Mouse (Mus musculus): Measurements from ENCODE around the gene Ppp1r1b.
"Not testable (repeated sequence)": the region's sequence is repeated elsewhere in the genome, so short reads cannot be mapped to it uniquely, and the experiment has no call there.

The Ppp1r1b gene

DNA sequence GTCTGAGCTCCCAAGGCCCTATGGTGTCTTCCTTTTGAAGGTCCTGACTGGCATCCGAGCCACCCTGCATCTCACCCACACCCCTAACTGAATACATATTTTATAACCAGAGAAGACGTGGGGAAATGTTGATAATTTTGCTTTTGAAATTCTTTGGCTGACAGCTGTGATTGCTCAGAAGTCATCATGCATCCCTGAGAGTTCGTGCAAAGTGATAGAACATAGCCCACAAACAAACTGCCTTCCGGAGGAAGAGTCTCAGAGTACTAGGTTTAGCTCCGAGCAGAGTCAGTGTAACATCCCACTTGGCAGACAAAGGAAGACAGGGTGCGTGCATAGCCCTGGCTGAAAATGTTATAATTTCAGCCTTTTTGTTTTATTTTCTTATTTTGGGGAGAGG, 25.0 kb downstream of the Ppp1r1b start:
- DNase-seq (ENCODE audit: low spot score) = no peak

DNA sequence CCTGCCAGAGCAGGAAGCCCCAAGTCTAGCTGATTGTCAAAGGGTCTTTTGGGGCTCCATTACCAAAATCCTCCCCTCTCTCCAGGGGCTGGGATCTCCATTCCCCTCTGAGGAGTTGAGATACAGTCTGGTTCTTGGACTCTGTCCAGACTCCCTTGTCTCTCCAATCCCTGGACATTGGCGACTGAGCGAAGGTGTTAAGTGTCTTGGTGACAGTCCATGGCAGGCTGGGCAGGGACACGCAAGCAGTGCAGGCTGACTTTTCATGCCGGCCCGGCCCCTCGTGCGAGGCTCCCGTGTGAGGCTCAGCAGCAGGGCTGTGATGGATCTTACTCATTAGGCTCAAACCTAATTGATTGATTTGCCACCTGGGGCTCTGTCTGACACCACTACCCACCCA, 26.1 kb downstream of the Ppp1r1b start:
- DNase-seq (ENCODE audit: low spot score) = no peak

DNA sequence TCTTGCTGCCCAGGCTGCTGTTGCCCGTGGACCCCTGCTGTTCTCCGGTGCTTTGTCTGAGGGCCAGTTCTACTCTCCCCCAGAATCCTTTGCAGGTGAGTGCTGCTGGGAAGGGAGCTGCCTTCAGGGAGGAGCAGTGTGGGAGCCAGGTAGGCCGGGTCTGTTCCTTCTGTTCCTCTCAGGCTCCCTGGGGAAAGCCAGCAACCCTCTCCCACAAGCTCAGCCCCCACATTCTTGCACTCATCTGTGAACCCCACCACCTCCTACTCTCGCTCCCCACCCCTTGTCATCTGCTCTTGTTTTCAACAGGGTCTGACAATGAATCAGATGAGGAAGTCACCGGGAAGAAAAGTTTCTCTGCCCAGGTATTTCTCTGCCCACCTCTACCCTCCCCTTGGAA, 28.6 kb downstream of the Ppp1r1b start:
- DNase-seq (ENCODE audit: low spot score) = no peak

DNA sequence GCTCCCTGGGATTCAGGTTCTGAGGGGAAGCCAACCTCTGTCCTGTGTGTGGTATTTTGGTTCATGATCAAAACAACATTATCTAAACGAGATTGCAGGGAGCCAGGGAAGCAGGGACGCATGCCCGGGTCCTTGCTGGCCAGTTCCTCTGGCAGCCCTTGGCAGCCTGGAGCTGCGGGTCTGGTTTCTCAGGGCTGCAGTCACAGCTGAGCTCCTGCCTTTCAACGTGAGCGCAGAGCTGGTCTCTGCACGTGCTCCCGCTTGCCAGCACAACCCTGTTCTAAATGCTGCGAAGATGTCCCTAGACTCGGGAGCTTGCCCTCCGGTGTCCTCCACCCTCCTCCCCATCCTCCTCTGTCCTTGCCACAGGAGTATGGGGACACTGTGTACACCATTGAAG, 29.6 kb downstream of the Ppp1r1b start:
- no peak for DNase-seq (ENCODE audit: low spot score)

DNA sequence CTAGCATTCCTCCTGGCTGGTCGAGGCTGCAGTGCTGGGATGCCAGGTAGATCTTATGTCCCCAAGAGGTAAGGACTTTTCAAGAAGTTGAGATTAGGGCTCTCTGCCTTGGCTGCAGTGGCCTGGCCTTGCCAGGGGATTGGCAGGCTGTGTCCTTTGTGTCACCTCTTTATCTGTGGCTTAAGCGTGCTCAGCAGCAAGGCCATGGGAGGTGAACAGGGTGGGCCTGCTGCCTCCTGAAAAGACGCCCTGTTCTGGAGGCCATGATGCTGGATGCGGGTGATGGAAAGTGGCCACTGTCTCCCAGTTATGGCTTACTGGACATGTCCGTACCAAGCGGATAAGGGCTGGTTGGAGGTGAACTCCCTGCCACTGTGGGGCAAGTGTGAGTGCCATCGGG, 31.2 kb downstream of the Ppp1r1b start:
- DNase-seq (ENCODE audit: low spot score) = no peak

DNA sequence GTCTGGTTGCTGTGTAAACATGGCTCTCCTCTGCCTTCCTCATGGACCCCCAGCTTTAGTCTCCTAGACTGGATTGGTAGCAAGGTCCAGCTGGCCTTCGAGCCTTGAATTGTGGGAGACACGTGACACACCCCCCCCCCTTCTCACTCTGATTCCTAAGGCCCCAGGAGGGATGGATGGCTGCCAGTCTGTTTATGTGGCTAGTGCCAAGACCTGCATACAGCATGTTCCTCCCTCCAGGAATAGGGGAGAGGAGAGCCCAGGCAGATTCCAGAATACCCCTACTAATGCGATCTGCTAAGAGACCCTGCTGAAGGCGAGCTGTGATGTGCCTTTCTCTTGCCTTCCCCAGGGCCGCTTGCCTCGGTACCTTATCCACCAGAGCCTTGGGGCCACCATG, 31.9 kb downstream of the Ppp1r1b start:
- no peak for DNase-seq (ENCODE audit: low spot score)

DNA sequence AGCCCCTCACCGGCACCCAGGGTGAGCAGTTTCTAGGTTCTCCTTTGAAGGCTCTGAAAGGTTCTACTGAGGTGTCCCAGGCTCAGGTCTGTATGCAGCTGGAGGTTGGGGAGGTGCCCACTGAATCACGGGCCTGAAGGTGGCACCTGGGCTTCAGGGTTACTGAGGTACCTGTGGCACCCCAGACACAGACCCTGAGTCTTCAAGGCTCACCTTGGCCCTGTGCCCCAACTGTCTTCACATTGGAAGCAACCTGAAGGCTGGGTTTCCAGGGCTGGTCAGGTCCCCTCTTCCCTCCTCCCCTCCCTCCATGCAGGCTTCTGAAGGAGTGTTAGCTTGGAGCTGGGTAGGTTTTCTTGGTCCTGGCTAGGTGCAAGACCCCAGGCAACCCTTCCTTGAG, 33.4 kb downstream of the Ppp1r1b start:
- no peak for DNase-seq (ENCODE audit: low spot score)

DNA sequence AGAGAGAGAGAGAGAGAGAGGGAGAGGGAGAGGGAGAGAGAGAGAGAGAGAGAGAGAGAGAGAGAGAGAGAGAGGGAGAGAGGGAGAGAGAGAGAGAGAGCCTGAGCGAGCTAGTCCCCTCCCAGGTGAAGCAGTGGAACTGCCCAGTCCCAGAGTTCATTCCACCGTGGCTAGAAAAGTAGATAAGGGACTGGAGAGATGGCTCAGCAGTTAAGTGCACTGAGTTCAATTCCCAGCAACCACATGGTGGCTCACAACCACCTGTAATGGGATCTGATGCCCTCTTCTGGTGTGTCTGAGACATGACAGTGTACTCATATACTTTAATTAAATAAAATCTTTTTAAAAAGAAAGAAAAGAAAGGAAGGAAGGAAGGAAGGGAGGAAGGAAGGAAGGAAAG, 34.2 kb downstream of the Ppp1r1b start:
- not testable (repeated sequence) for DNase-seq (ENCODE audit: low spot score)

DNA sequence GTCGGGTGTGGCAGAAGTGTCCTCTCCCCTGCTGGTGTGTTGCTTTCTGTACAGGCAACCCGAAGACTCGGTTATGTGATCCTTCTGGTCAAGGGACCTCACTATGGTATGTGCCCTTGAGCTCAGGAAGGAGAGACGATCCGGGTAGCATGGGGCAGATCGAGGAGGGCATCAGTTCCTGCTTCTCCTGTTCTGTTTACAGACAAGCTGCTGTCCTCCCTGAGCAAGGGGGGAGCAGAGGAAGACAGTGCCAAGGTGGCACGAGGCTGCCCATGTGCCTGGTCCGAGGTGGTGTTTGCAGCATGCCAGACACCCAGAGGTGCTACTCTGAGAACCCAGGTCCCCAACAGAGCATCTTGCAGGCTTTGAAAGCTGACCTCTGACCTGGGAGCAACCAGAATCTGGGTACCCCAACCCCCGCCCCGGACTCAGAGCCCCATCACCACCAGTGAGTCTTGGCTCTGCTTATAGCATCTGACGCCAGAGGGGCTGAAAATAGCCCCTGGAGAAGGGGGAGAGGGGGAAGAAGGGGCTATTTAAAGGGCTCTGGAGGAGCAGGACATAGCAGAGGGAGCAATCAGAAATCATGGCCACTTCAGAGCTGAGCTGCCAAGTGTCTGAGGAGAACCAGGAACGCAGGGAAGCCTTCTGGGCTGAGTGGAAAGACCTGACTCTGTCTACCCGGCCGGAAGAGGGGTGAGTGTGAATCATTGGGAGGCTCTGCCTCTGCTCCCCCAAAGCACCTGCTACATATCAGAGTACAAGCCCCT, 35.2 kb downstream of the Ppp1r1b start, which contains the start of gene Tcap:
TSS of gene Tcap (plus strand) at position 551 of the 770 bp plus-strand sequence.
- no peak for DNase-seq (ENCODE audit: low spot score)

DNA sequence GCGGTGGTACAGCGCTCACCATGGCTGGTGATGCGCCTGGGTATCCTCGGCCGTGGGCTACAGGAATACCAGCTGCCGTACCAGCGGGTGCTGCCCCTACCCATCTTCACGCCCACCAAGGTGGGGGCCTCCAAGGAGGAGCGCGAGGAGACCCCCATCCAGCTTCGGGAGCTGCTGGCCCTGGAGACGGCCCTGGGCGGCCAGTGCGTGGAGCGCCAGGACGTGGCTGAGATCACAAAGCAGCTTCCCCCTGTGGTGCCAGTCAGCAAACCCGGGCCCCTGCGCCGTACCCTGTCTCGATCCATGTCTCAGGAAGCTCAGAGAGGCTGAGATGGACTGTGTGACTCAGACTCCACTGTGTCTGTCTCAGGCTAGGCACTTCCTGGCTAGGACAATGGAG, 36.0 kb downstream of the Ppp1r1b start:
- DNase-seq (ENCODE audit: low spot score) = no peak

DNA sequence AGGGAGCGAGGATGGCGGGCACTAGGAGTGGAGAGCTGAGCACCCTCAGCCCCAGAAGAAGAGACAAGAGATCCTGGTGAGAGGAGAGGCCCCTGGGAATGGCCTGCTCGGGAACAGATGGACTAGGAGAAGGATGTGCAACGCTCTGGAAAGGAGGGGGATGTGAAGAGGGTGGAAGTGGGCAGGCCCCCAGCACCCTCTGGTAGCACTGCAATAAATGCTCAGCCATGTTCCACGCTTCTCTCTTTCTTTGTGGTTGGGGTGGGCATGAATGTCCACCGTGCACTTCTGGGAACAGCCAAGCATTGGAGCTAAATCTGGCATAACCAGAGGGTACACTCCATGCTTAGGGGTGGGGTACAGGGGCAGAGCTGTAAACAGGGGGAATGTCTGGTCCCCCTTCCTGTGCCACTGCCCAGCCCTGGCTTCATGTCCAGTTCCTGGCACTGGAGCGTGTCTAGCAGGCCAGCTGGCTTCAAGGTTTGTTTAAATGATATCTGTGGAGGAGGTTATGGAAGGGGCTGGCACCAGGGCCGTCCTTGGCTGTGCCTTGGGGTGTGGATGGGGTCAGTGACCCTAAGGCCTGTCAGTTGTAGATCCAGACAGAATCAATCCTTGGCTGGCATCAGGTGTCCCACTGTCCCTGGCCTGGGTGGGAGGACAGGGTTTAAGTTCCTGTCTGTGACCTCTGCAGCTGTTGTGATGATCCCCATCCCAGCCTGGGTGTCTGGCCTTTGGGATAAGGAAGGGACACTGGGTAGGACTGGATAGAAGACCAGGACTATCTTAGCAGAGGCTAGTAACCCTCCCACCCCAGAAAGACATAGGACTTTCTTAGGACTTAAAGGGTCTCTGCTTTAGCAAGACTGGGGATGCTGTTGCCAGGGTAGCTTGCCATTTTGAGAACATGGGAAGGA, 36.8 kb downstream of the Ppp1r1b start:
- DNase-seq (ENCODE audit: low spot score) = no peak

DNA sequence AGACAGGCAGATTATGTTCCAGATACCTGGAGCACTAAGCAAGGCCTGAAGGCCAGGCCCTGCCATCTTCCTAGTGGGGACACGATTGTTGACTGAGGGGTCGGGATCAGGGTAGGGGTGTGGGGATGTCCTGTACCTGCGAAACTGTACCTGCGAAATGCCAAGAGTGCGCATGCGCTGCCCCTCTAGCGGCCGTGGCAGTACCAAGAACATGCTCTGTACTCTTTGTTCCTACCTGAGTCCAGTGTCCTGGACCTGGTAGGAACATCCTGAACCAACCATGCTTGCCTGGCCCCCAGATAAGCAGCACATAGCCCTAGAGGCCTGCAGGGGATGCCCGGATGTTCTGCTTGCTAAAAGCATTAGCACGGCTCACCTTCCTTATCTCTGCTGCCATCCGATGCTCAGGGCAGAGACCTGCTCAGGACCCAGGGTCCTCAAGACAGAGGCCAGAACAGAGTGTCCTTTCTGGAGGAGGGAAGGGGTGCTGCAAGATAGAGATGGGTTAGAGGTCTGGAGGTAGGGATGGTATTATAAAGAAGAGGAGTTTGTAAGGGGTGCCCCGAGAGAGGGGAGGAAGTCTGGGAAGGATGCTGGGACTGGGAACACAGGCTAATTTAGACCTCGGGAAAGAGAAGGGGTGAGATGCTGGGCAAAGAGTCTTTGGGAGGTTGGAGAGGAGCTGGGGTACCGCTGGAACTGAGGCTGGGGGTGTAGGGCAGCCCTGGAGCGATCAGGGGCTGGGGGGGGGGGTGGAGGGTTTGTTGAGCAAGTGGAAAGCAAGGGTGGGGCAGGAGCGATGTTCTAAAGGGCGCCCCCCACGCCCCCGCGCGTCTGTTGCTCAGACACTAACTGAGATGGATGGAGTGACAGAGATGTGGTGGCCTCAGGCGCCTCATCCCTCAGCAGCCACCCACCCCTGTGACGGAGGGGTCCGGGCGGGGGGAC, 37.7 kb downstream of the Ppp1r1b start, which contains the start of gene Pnmt:
TSS of gene Pnmt (plus strand) at position 813 of the 948 bp plus-strand sequence.
- no peak for DNase-seq (ENCODE audit: low spot score)

DNA sequence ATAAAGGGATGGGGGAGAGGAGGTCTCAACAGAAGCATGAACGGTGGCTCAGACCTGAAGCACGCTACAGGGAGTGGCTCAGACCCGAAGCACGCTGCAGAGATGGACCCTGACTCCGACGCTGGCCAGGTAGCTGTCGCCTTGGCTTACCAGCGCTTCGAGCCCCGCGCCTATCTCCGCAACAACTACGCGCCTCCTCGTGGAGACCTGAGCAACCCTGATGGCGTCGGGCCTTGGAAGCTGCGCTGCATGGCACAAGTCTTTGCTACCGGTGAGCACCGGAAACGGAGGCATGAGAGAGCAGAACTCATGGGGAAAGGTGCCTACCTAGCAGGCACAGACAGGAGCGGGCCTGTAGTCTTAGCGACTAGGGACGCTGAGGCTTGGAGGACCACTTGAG, 38.4 kb downstream of the Ppp1r1b start:
- DNase-seq (ENCODE audit: low spot score) = no peak

DNA sequence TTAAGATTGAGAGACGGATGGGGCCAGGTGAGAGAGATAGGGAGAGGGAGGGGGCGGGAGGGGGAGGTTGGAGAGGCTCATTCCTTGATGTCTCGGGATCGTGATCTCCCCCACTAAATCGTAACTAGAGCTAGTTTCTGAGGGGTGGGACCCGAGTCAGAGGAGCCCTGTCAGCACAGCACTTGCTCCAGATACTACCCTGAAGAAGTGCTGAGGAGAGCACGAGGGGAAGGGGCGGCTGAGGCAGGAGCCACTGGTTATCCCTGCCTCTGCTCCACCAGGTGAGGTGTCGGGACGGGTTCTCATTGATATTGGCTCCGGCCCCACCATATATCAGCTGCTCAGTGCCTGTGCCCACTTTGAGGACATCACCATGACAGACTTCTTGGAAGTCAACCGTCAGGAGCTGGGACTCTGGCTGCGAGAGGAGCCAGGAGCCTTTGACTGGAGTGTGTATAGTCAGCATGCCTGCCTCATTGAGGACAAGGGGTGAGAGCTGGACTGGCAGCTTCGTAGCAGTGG, 38.9 kb downstream of the Ppp1r1b start:
- no peak for DNase-seq (ENCODE audit: low spot score)

DNA sequence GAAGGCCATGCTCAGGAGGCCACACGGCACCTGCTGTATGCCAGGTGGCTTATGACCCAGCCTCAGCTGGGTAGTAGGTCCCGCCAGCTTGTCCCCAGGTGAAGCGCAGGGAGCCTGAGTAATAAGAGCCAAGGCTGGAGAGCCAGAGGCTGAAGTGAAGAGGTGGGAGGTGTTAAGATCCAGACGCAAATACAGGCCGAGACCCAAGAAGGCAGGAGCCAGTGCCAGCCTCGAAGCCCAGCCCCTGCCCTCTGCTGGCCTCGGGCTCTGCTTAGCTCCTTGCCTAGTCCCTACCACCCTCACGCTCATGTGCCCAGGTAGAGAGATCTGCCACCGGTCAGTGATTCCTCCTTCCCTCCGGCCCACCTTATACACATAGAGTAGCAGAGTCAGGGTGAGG, 40.1 kb downstream of the Ppp1r1b start:
- DNase-seq (ENCODE audit: low spot score) = no peak

DNA sequence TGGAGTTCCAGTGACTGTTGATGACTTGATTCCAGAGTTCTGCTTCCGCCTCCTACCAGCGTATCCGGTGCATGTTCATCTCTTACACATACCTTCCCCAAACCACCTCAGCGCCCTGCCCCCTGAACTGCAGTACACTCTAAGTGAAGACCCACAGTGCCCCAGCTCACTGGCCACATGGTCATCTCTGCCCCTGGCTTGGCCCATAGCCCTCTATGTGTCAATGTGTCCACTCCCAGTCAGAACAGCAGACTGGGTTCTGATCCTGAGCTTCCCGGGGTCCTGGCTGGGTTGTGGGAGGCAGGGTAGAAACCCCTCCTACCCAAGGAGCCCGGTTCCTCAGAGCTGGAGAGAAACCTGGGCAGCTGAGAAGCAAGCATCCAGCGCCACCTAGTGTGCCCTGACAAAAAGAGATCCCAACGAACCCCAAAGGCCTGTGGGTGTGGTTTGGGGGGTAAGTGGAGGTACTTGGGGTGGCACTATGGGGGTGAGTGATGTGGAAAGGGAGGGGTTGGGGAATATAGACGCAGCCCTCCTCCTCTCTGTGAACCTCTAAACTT, 41.1 kb downstream of the Ppp1r1b start:
- peak; percentile 31 for DNase-seq (ENCODE audit: low spot score)

DNA sequence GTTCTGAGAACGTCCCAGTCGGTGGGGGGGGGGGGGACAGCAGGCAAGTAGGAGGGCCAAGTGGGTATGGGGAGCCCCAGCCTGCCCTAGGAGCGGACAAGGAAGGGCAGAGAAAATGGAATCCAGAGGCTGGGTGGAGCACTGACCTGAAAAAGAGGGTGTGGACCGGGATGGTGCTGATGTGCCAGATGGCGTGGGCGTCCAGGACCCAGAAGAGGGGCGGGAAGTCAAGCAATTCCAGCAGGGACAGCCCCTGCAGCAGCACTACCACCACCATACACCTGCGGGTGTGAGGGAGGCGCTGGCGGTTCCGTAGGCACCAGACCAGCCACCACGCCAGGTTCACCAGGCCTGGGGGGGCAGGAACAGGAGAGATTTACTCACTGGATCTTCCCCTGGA, 41.9 kb downstream of the Ppp1r1b start:
- no peak for DNase-seq (ENCODE audit: low spot score)

DNA sequence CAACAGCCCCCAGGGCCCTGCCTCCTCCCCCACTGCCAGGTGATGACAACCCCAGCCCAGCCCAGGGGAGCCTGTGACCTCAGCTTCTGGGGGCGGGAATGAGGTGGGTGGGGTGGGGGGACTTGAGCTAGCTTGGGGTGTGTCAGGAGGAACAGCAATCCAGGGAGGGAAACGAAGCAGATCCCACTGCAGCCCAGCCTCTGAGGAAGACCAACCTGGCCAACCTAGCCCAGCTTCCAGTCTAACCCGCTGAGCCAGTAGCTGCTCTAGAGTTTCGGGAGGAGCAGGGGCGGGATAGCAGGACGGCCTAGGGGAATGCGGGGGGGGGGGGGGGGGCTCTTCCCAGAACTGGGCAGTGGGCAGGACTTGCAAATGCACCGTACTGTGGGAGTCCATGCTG, 43.8 kb downstream of the Ppp1r1b start:
- DNase-seq (ENCODE audit: low spot score) = no peak

DNA sequence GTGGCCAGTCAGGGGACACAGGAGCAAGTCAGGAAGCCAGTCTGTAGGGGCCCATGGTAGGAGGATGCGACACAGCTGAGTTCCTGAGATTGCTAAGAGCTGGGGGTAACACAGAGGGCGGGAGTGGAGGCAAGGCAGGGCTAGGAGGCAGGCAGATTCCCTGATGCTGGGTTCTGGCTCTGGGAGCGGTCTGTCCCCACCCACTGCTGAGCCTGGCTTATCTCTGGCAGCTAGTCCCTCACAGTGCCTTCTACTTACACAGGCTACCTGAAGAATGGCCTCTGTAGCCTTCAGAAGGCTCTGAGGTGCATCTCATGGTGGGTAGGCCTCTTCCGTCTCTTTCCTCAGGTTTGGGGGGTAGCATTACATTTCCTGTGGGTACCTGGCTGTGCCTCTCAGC, 44.4 kb downstream of the Ppp1r1b start:
- no peak for DNase-seq (ENCODE audit: low spot score)

DNA sequence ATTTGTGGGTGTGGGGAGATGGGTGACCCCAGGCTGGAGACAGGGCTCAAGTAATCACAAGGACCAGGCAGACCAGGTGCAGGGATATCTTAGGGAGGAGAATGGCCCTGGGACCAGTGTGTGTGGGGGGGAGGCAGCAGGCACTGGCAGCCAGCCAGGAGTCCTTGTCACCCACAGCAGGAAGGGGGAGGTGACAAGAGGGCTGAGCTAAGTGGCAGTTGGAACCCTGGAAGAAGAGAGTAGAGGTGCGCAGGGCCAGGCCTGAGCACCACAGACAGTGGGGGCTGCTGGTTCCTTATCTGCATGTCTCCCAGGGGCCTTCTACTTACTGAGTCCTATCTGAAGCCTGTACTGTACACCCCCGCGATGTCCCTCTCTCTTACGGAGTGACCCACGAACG, 45.1 kb downstream of the Ppp1r1b start:
- no peak for DNase-seq (ENCODE audit: low spot score)

DNA sequence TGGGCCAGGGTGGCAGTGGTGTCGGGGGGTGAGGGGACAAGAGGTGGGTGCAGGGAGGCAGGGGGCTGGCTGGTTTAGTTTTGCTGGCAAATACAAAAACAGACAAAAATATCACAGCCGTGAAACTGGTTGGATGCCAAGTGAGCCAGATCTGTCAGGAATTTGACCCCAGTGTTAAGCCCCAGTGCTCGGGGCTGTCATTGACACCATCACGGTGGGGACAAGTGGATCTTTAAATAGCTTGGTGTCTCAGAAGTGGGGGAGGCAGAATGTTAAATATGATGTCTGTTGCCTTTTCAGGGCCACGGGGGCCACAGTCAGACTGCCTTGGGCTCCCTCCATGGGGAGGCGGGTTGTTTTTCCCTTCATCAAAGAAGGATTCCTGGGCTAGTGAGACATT, 46.1 kb downstream of the Ppp1r1b start:
- no peak for DNase-seq (ENCODE audit: low spot score)

All from urinary bladder, postnatal 25 days (tissue).